Mouse (Mus musculus) monocyte, adult 2 months (primary cell): ENCODE measurements around the gene Trim3.
A peak's percentile ranks its signal among the peaks of the same experiment; 100 is the strongest.

Experiments used
- DNase-seq, 2 experiments: peaks; one replicate each; pipeline ENCODE4 v3.0.0; 2022; ENCODE audit warnings: low spot score in 2 of 2, low read depth in 1 of 2

Trim3 gene

GRCm38 (mm10) chr7:105611767-105612166, 21.6 kb downstream of the Trim3 start:
- DNase-seq: no peak

- no peak for DNase-seq
These were observed 24.9 kb downstream of the Trim3 start for GRCm38 (mm10) chr7:105608467-105608866.

GRCm38 (mm10) chr7:105602860-105603623, 30.3 kb downstream of the Trim3 start:
- DNase-seq: no peak

- no peak for DNase-seq
These were observed 43.3 kb downstream of the Trim3 start for GRCm38 (mm10) chr7:105590097-105590496.

GRCm38 (mm10) chr7:105588325-105588912, 45.0 kb downstream of the Trim3 start:
- DNase-seq: no peak

- DNase-seq: no peak
These were observed 51.4 kb downstream of the Trim3 start for GRCm38 (mm10) chr7:105581959-105582358.

GRCm38 (mm10) chr7:105581094-105581703, 52.2 kb downstream of the Trim3 start, which contains the start of gene Apbb1:
Apbb1 (minus strand) TSS chr7:105581653.
- DNase-seq: peak in 1 of 2 experiments; percentile 3

GRCm38 (mm10) chr7:105580627-105581089, 52.7 kb downstream of the Trim3 start:
- DNase-seq: no peak

- no peak for DNase-seq
These were observed 54.9 kb downstream of the Trim3 start for GRCm38 (mm10) chr7:105578481-105578880.

- DNase-seq: no peak
These were observed 55.9 kb downstream of the Trim3 start for GRCm38 (mm10) chr7:105577377-105577871.

- no peak for DNase-seq
These were observed 57.1 kb downstream of the Trim3 start for GRCm38 (mm10) chr7:105576166-105576748.

- DNase-seq: no peak
These were observed 58.8 kb downstream of the Trim3 start for GRCm38 (mm10) chr7:105574537-105574936.

GRCm38 (mm10) chr7:105572949-105573348, 60.4 kb downstream of the Trim3 start:
- DNase-seq: no peak

GRCm38 (mm10) chr7:105570756-105571155, 62.6 kb downstream of the Trim3 start:
- no peak for DNase-seq

GRCm38 (mm10) chr7:105569512-105570496, 63.6 kb downstream of the Trim3 start:
- DNase-seq: no peak

- DNase-seq: no peak
These were observed 64.3 kb downstream of the Trim3 start for GRCm38 (mm10) chr7:105568988-105569471.

GRCm38 (mm10) chr7:105568583-105568982, 64.8 kb downstream of the Trim3 start:
- DNase-seq: no peak

- DNase-seq: no peak
These were observed 68.1 kb downstream of the Trim3 start for GRCm38 (mm10) chr7:105565071-105565836.

- no peak for DNase-seq
These were observed 70.0 kb downstream of the Trim3 start for GRCm38 (mm10) chr7:105563367-105563766.
